Mouse (Mus musculus): ENCODE measurements at regions not wholly inside any gene's neighbourhood (a gene's known extent, or its start where the extent isn't known, plus 50 kb on each side); places are given as distances from the start of the nearest gene placed in this dataset.

DNA sequence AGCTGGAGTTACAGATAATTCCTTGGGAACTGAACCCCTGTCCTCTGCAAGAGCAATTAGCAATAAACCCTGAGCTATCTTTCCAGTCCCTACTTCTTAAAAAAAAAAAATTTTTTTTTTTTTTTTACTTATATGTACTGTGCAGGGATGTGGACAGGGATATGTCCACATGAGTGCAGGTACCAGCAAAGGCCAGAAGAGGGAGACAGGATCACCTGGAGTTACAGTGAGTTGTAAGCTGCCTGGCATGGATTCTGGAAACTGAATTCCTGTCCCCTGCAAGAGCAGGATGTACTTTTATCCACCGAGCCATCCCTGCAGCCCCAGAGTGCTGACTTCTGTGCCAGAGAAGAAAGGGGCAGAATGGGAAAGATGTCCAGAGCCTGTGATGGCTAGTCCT, 58.4 kb upstream of the Ttc34 start:
- WGBS (ENCODE audit: insufficient replicate concordance): 88% methylated on average over 1 of the region's 1 CpGs
- no peak overlapping the region for H3K9ac ChIP-seq (replicated peaks)
- no peaks in the 10 kb centered on the region for H3K4me1 ChIP-seq (replicated peaks; ENCODE audit: control insufficient read depth in 2 of 2, insufficient read depth in 2 of 2, low read length in 1 of 2)
- ATAC-seq (ENCODE audit: insufficient read depth) (no peak), DNase-seq (ENCODE audit: low read depth in 3 of 3, low spot score in 3 of 3) (no peak)
- H3K4me2 ChIP-seq (ENCODE audit: low read depth): no peak overlapping the region
- H3K9me3 ChIP-seq (ENCODE audit: control insufficient read depth, low read length): no peaks in the 10 kb centered on the region
- H3K36me3 ChIP-seq (replicated peaks; ENCODE audit: control insufficient read depth, insufficient read depth, low read depth): no peaks in the 10 kb centered on the region
- H3K27me3 ChIP-seq (ENCODE audit: control insufficient read depth, insufficient read depth, low read length): no peaks in the 10 kb centered on the region
- no peak overlapping the region for H3K4me3 ChIP-seq (ENCODE audit: insufficient read depth in 1 of 2, low read depth in 2 of 2, low read length in 2 of 2)
- H3K27ac ChIP-seq: no peak overlapping the region
- TF ChIP-seq CTCF (IDR thresholded peaks at IDR 0.05; ENCODE audit: low read depth): peak; percentile 18; the same call in 1 of the 2 replicates
- TF ChIP-seq EP300 (IDR thresholded peaks at IDR 0.05; ENCODE audit: low read depth): no peak

DNA sequence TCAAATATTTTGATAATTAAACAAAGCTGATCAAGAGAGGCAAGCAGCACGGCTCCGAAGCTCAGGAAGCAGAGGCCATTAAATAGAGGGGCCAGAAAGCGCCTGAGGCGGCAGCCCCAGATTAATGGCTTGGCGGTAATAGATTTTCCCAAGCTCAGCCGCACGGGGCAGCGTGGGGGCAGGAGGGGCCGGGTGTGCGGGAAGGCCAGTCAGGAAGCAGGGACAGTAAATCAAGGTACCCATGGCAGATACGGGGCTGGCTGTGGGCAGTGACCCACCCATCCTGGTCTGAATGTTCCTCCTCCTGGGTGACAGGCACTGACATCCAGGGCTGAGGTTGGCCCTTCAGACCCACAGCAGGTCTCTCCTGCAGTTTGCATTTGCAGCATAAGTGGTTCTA, 55.9 kb upstream of the Ttc34 start:
- Histone ChIP-seq H3K27me3 (ENCODE audit: control insufficient read depth, insufficient read depth, low read length) (no peaks in the 10 kb centered on the region), H3K9me3 (ENCODE audit: control insufficient read depth, low read length) (no peaks in the 10 kb centered on the region), H3K9ac (replicated peaks) (no peak overlapping the region), H3K4me1 (replicated peaks; ENCODE audit: control insufficient read depth in 2 of 2, insufficient read depth in 2 of 2, low read length in 1 of 2) (no peaks in the 10 kb centered on the region), H3K4me3 (ENCODE audit: insufficient read depth in 1 of 2, low read depth in 2 of 2, low read length in 2 of 2) (no peak overlapping the region), H3K4me2 (ENCODE audit: low read depth) (no peak overlapping the region), H3K36me3 (replicated peaks; ENCODE audit: control insufficient read depth, insufficient read depth, low read depth) (no peaks in the 10 kb centered on the region), H3K27ac (no peak overlapping the region)
- DNase-seq (ENCODE audit: low read depth in 3 of 3, low spot score in 3 of 3): no peak
- no peak for ATAC-seq (ENCODE audit: insufficient read depth)
- 19% methylated on average over 11 of the region's 11 CpGs for WGBS (ENCODE audit: insufficient replicate concordance)
- TF ChIP-seq EP300 (IDR thresholded peaks at IDR 0.05; ENCODE audit: low read depth) (no peak), CTCF (IDR thresholded peaks at IDR 0.05; ENCODE audit: low read depth) (no peak)

GRCm38 (mm10) chr4:154782291-154782690, 55.0 kb upstream of the Ttc34 start:
- H3K9me3 ChIP-seq (ENCODE audit: control insufficient read depth, low read length): no peaks in the 10 kb centered on the region
- H3K27me3 ChIP-seq (ENCODE audit: control insufficient read depth, insufficient read depth, low read length): no peaks in the 10 kb centered on the region
- H3K4me3 ChIP-seq (ENCODE audit: insufficient read depth in 1 of 2, low read depth in 2 of 2, low read length in 2 of 2): no peak overlapping the region
- WGBS (ENCODE audit: insufficient replicate concordance): 66% methylated on average over 8 of the region's 8 CpGs
- H3K4me1 ChIP-seq (replicated peaks; ENCODE audit: control insufficient read depth in 2 of 2, insufficient read depth in 2 of 2, low read length in 1 of 2): no peaks in the 10 kb centered on the region
- H3K27ac ChIP-seq: no peak overlapping the region
- ATAC-seq (ENCODE audit: insufficient read depth) (no peak), DNase-seq (ENCODE audit: low read depth in 3 of 3, low spot score in 3 of 3) (no peak)
- no peak overlapping the region for H3K9ac ChIP-seq (replicated peaks)
- no peak overlapping the region for H3K4me2 ChIP-seq (ENCODE audit: low read depth)
- no peaks in the 10 kb centered on the region for H3K36me3 ChIP-seq (replicated peaks; ENCODE audit: control insufficient read depth, insufficient read depth, low read depth)
- TF ChIP-seq EP300 (IDR thresholded peaks at IDR 0.05; ENCODE audit: low read depth): no peak
- no peak for TF ChIP-seq CTCF (IDR thresholded peaks at IDR 0.05; ENCODE audit: low read depth)

GRCm38 (mm10) chr4:154785282-154785987, 51.8 kb upstream of the Ttc34 start:
- no peak overlapping the region for H3K9ac ChIP-seq (replicated peaks)
- no peak overlapping the region for H3K4me3 ChIP-seq (ENCODE audit: insufficient read depth in 1 of 2, low read depth in 2 of 2, low read length in 2 of 2)
- H3K9me3 ChIP-seq (ENCODE audit: control insufficient read depth, low read length): no peaks in the 10 kb centered on the region
- no peaks in the 10 kb centered on the region for H3K4me1 ChIP-seq (replicated peaks; ENCODE audit: control insufficient read depth in 2 of 2, insufficient read depth in 2 of 2, low read length in 1 of 2)
- ATAC-seq (ENCODE audit: insufficient read depth): no peak
- H3K36me3 ChIP-seq (replicated peaks; ENCODE audit: control insufficient read depth, insufficient read depth, low read depth): no peaks in the 10 kb centered on the region
- no peak overlapping the region for H3K27ac ChIP-seq
- 28% methylated on average over 8 of the region's 8 CpGs for WGBS (ENCODE audit: insufficient replicate concordance)
- DNase-seq (ENCODE audit: low read depth in 3 of 3, low spot score in 3 of 3): no peak
- no peak for TF ChIP-seq EP300 (IDR thresholded peaks at IDR 0.05; ENCODE audit: low read depth)
- no peak for TF ChIP-seq CTCF (IDR thresholded peaks at IDR 0.05; ENCODE audit: low read depth)
- no peak overlapping the region for H3K4me2 ChIP-seq (ENCODE audit: low read depth)
- no peaks in the 10 kb centered on the region for H3K27me3 ChIP-seq (ENCODE audit: control insufficient read depth, insufficient read depth, low read length)

DNA sequence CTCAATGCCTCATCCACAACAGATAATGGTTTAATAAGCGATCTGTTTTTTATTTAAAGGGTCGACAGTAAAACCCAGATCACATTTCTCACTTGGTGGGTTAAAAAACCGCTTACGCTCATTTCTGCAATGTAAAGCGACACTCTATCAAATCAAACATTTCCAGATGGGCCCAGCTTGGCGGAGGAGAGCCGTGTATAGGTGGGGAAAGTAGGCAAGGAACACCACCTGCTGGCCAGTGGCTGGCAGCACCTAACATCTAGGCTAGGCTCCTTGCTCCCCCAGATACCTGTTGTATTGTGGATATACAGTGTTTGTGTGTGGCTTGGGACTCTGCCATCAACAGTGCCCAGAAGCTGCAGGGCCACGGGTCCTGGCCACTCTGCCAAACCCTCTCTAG, 50.1 kb upstream of the Ttc34 start:
- Histone ChIP-seq H3K4me1 (replicated peaks; ENCODE audit: control insufficient read depth in 2 of 2, insufficient read depth in 2 of 2, low read length in 1 of 2) (no peaks in the 10 kb centered on the region), H3K9ac (replicated peaks) (no peak overlapping the region), H3K27me3 (ENCODE audit: control insufficient read depth, insufficient read depth, low read length) (no peaks in the 10 kb centered on the region), H3K4me3 (ENCODE audit: insufficient read depth in 1 of 2, low read depth in 2 of 2, low read length in 2 of 2) (no peak overlapping the region), H3K9me3 (ENCODE audit: control insufficient read depth, low read length) (no peaks in the 10 kb centered on the region), H3K27ac (no peak overlapping the region), H3K4me2 (ENCODE audit: low read depth) (no peak overlapping the region), H3K36me3 (replicated peaks; ENCODE audit: control insufficient read depth, insufficient read depth, low read depth) (no peaks in the 10 kb centered on the region)
- ATAC-seq (ENCODE audit: insufficient read depth) (no peak), DNase-seq (ENCODE audit: low read depth in 3 of 3, low spot score in 3 of 3) (no peak)
- TF ChIP-seq EP300 (IDR thresholded peaks at IDR 0.05; ENCODE audit: low read depth) (no peak), CTCF (IDR thresholded peaks at IDR 0.05; ENCODE audit: low read depth) (peak; percentile 52)
- WGBS (ENCODE audit: insufficient replicate concordance): 62% methylated on average over 8 of the region's 8 CpGs

Data from liver, embryonic 14.5 days (tissue).